Comparison of ENCODE assay signal across 8 mouse cellular contexts in the genomic region with DNA sequence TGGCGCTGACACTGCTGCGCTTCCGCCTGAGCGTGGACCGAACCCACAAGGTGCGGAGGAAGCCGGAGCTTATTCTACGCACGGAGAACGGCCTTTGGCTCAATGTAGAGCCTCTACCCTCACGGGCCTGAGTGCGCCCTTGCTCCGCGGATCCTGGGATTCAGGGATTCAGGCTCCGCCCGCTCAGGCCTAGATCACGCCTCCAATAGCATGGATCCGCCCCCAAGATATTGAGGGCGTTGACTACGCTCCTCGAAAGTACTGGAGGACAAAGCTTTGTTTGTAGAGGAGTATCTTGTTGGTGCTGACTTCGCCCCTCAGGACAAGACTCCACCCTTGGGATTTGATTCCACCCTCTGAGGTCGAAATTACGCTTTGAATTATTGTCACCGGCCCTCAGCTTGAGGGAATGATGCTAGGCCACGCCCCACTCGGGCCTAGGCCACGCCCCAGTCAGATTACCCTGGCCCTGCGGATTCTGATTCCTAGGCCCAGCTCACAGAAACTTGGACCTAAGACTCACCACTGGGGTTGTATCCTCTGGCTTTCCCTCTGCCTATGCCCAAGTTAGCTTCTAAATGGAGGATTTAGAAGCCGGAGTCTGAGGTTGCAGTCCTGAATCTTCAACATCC. TPM values are rescaled to one million over a fixed set of nuclear protein-coding genes. Genes with fewer than 3 reads are reported as not detected.
A peak's percentile ranks its signal among the peaks of the same experiment; 100 is the strongest.
DNase-seq lines count a peak whose midpoint lies in the region; ATAC-seq lines count a peak whose summit lies in the region.

No protein-coding gene starts in this region.

- H3K9me3 ChIP-seq in forebrain, embryonic 14.5 days (replicated peaks; ENCODE audit: control insufficient read depth, low read length) = no peaks in the 10 kb centered on the region
- no peaks in the 10 kb centered on the region for H3K9me3 ChIP-seq in hindbrain, embryonic 14.5 days (ENCODE audit: control insufficient read depth, low read length)
- no peaks in the 10 kb centered on the region for H3K9me3 ChIP-seq in midbrain, embryonic 14.5 days (ENCODE audit: control insufficient read depth, low read length)

- peak overlapping the region; percentile 44 for H3K4me2 ChIP-seq in forebrain, embryonic 14.5 days (ENCODE audit: low read length)
- peak overlapping the region; percentile 41 for H3K4me2 ChIP-seq in hindbrain, embryonic 14.5 days (replicated peaks)
- H3K4me2 ChIP-seq in midbrain, embryonic 14.5 days (ENCODE audit: low read length) = peak overlapping the region; percentile 48

- no peaks in the 10 kb centered on the region for H3K36me3 ChIP-seq in forebrain, embryonic 14.5 days (ENCODE audit: control insufficient read depth, insufficient read depth, low read length)
- H3K36me3 ChIP-seq in hindbrain, embryonic 14.5 days (replicated peaks; ENCODE audit: control insufficient read depth, insufficient read depth) = no peaks in the 10 kb centered on the region
- no peaks in the 10 kb centered on the region for H3K36me3 ChIP-seq in midbrain, embryonic 14.5 days (ENCODE audit: control insufficient read depth, insufficient read depth, low read length)

- no peak overlapping the region for H3K27ac ChIP-seq in forebrain, embryonic 14.5 days (ENCODE audit: low read depth, low read length)
- no peak overlapping the region for H3K27ac ChIP-seq in hindbrain, embryonic 14.5 days
- H3K27ac ChIP-seq in midbrain, embryonic 14.5 days (replicated peaks; ENCODE audit: low read depth, low read length) = no peak overlapping the region

- 7% methylated on average over 30 of the region's 30 CpGs for WGBS in forebrain, embryonic 14.5 days
- 8% methylated on average over 30 of the region's 30 CpGs for WGBS in hindbrain, embryonic 14.5 days
- 7% methylated on average over 30 of the region's 30 CpGs for WGBS in midbrain, embryonic 14.5 days

- DNase-seq in urinary bladder, postnatal 36 days (ENCODE audit: low spot score in 2 of 2) = peak; percentile 10 to 17
- DNase-seq in urinary bladder, postnatal 25 days (ENCODE audit: low spot score) = no peak
- peak; percentile 57 for DNase-seq in forebrain, embryonic 14.5 days (ENCODE audit: low spot score)
- DNase-seq in hindbrain, embryonic 14.5 days (ENCODE audit: low spot score) = no peak
- peak; percentile 42 for DNase-seq in liver
- DNase-seq in midbrain, embryonic 14.5 days = peak; percentile 60
- DNase-seq in layer of hippocampus, postnatal 36 days = no peak
- DNase-seq in cerebellum, postnatal 36 days = no peak

- peaks cover 5% of the 10 kb centered on the region; the same call in 1 of the 2 replicates for H3K4me1 ChIP-seq in forebrain, embryonic 14.5 days (ENCODE audit: control insufficient read depth, insufficient read depth, low read length)
- no peaks in the 10 kb centered on the region for H3K4me1 ChIP-seq in hindbrain, embryonic 14.5 days (replicated peaks; ENCODE audit: control insufficient read depth, insufficient read depth, low read length)
- H3K4me1 ChIP-seq in midbrain, embryonic 14.5 days (ENCODE audit: control insufficient read depth, insufficient read depth, low read length) = no peaks in the 10 kb centered on the region

- ATAC-seq in forebrain, embryonic 14.5 days = peak; percentile 69
- ATAC-seq in hindbrain, embryonic 14.5 days (ENCODE audit: low FRiP score) = no peak
- ATAC-seq in midbrain, embryonic 14.5 days (ENCODE audit: low FRiP score, low TSS enrichment) = no peak

- peaks cover 3% of the 10 kb centered on the region; the same call in 1 of the 2 replicates for H3K27me3 ChIP-seq in forebrain, embryonic 14.5 days (replicated peaks; ENCODE audit: control insufficient read depth, insufficient read depth, low read length)
- H3K27me3 ChIP-seq in hindbrain, embryonic 14.5 days (ENCODE audit: control insufficient read depth, insufficient read depth, low read length) = peaks cover 5% of the 10 kb centered on the region; the same call in 1 of the 2 replicates
- H3K27me3 ChIP-seq in midbrain, embryonic 14.5 days (ENCODE audit: control insufficient read depth, insufficient read depth, low read length) = no peaks in the 10 kb centered on the region

- peak overlapping the region; percentile 23 for H3K4me3 ChIP-seq in forebrain, embryonic 14.5 days (ENCODE audit: low read depth, low read length)
- peak overlapping the region; percentile 21 for H3K4me3 ChIP-seq in hindbrain, embryonic 14.5 days (replicated peaks; ENCODE audit: low read length)
- H3K4me3 ChIP-seq in midbrain, embryonic 14.5 days (replicated peaks; ENCODE audit: low read depth, low read length) = peak overlapping the region; percentile 20

- peak overlapping the region; percentile 41; the same call in 1 of the 2 replicates for H3K9ac ChIP-seq in forebrain, embryonic 14.5 days (ENCODE audit: low read length)
- H3K9ac ChIP-seq in hindbrain, embryonic 14.5 days = peak overlapping the region; percentile 49; the same call in 1 of the 2 replicates
- no peak overlapping the region for H3K9ac ChIP-seq in midbrain, embryonic 14.5 days (replicated peaks; ENCODE audit: low read length)

RNA-seq across cellular contexts. Expression of gene Cyp4f17, which starts 13.4 kb away (rescaled TPM):
- 4.1 and 5.8 TPM in 2 replicates for polyA plus RNA-seq in forebrain, embryonic 14.5 days (2014; fragmentation: Nextera tagmentation; extraction: Ambion mirVana)
- polyA plus RNA-seq in hindbrain, embryonic 14.5 days (2014; fragmentation: Nextera tagmentation; extraction: Ambion mirVana) = 6.8 and 10.5 TPM in 2 replicates
- polyA plus RNA-seq in midbrain, embryonic 14.5 days (2014; fragmentation: Nextera tagmentation; extraction: Ambion mirVana) = 10.4 and 10.8 TPM in 2 replicates
- 1 to 10 TPM; 4.6 to 5.0 TPM for total RNA-seq in layer of hippocampus, postnatal 36 days (2021)

RNA-seq across cellular contexts. Expression of gene Cyp4f39, which starts 39.9 kb away (rescaled TPM):
- 0.33 and 0.95 TPM in 2 replicates for polyA plus RNA-seq in forebrain, embryonic 14.5 days (2014; fragmentation: Nextera tagmentation; extraction: Ambion mirVana)
- polyA plus RNA-seq in hindbrain, embryonic 14.5 days (2014; fragmentation: Nextera tagmentation; extraction: Ambion mirVana) = 0.99 and 1.2 TPM in 2 replicates
- polyA plus RNA-seq in midbrain, embryonic 14.5 days (2014; fragmentation: Nextera tagmentation; extraction: Ambion mirVana) = 0.67 and 0.82 TPM in 2 replicates
- total RNA-seq in layer of hippocampus, postnatal 36 days (2021) = not detected

RNA-seq across cellular contexts. Expression of gene Cyp4f16, which starts 43.9 kb away (rescaled TPM):
- polyA plus RNA-seq in forebrain, embryonic 14.5 days (2014; fragmentation: Nextera tagmentation; extraction: Ambion mirVana) = 18.4 and 20.6 TPM in 2 replicates
- polyA plus RNA-seq in hindbrain, embryonic 14.5 days (2014; fragmentation: Nextera tagmentation; extraction: Ambion mirVana) = 15.2 and 17.1 TPM in 2 replicates
- polyA plus RNA-seq in midbrain, embryonic 14.5 days (2014; fragmentation: Nextera tagmentation; extraction: Ambion mirVana) = 12.7 and 14.4 TPM in 2 replicates
- total RNA-seq in layer of hippocampus, postnatal 36 days (2021) = 1 to 10 TPM; 5.6 to 6.0 TPM

Comparison
In these comparisons a context has a peak if more than half of its experiments do, and no peak if none do; other contexts are left out.
1. DNase-seq: peak in urinary bladder, postnatal 36 days (2 of 2), forebrain, embryonic 14.5 days (single experiment), liver (single experiment) and midbrain, embryonic 14.5 days (single experiment); none in urinary bladder, postnatal 25 days (single experiment), hindbrain, embryonic 14.5 days (single experiment), layer of hippocampus, postnatal 36 days (0 of 2) and cerebellum, postnatal 36 days (0 of 2).
2. Peak in every context shown above with its lines, with median percentiles within 50 percentile points of each other: H3K4me2 ChIP-seq and H3K4me3 ChIP-seq.